Mouse (Mus musculus): ENCODE measurements at regions not wholly inside any gene's neighbourhood (a gene's known extent, or its start where the extent isn't known, plus 50 kb on each side); places are given as distances from the start of the nearest gene placed in this dataset.
"Not testable (repeated sequence)": the region's sequence is repeated elsewhere in the genome, so short reads cannot be mapped to it uniquely, and the experiment has no call there.

DNA sequence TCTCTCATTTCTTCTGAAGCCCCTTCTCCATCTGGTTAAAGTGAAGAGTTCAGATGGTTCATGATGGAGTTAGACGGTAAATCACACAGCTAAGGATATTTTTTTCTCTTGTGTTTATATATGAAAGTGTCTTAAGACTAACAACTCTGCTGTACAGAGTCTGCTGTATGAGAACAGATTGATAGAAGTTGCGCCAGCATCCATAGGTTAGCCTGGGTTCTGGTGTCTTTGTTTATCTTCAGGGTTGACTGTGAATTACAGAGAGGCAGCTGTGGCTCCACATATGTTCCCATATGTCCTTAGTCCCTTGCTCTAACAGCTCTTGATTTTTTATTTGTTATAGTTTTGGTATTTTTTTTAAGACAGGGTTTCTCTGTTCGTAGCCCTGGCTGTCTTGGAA, 334.9 kb upstream of the Api5 start:
- no peaks in the 10 kb centered on the region for H3K27me3 ChIP-seq
- DNase-seq (ENCODE audit: low read depth, low spot score), result no peak
- ChIA-PET POLR2A (no interaction called here), CTCF (no interaction called here)
- in situ Hi-C loops (cut with MboI; ENCODE audit: low pct_unique_long_range_greater_than_20kb), result no loop called here
- no peak for ATAC-seq
- no peak for TF ChIP-seq CTCF (IDR thresholded peaks at IDR 0.05)

DNA sequence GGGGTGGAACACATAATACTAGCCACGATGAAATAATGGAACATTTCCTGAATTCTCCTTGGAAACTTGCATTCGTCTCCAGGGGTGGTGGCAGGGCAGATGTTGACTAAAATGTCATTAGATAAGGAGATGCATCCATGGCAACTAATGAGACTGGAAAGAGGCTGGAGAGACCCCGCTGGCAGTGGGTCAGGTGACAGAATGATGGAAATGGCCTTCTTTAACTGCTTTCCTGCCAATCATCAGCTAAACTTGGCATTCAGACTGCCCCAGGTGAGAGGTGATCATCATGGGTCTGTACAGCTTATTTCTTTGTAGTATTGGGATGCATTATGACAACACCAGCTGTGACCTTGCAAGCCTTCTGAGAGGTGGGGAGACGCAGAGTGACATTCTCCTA, 334.3 kb upstream of the Api5 start:
- CTCF ChIA-PET, result no interaction called here
- in situ Hi-C loops (cut with MboI; ENCODE audit: low pct_unique_long_range_greater_than_20kb), result no loop called here
- ATAC-seq (no peak), DNase-seq (ENCODE audit: low read depth, low spot score) (no peak)
- no peaks in the 10 kb centered on the region for H3K27me3 ChIP-seq
- no peak for TF ChIP-seq CTCF (IDR thresholded peaks at IDR 0.05)
- POLR2A ChIA-PET, result no interaction called here

DNA sequence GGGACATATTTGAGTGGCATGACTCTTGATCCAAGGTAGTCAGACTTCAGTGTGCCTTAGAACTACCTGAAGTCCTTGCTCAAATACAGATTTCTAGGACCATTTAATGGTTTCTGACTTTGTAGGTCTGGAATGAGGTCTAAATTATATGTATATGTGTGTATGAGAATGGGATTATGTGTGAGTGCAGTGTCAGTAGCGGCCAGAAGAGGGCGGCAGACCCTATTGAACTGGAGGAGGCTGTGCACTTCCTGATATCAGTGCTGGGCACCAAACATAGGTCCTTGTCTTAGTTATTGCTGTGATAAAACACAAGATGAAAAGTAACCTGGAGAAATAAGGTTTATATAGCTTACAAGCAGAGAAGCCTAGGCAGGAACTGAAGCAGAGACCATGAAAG, 328.6 kb upstream of the Api5 start:
- H3K27me3 ChIP-seq, result no peaks in the 10 kb centered on the region
- ATAC-seq (no peak), DNase-seq (ENCODE audit: low read depth, low spot score) (no peak)
- CTCF ChIA-PET, result no interaction called here
- peak; percentile 26 for TF ChIP-seq CTCF (IDR thresholded peaks at IDR 0.05)
- POLR2A ChIA-PET, result no interaction called here
- in situ Hi-C loops (cut with MboI; ENCODE audit: low pct_unique_long_range_greater_than_20kb), result no loop called here

DNA sequence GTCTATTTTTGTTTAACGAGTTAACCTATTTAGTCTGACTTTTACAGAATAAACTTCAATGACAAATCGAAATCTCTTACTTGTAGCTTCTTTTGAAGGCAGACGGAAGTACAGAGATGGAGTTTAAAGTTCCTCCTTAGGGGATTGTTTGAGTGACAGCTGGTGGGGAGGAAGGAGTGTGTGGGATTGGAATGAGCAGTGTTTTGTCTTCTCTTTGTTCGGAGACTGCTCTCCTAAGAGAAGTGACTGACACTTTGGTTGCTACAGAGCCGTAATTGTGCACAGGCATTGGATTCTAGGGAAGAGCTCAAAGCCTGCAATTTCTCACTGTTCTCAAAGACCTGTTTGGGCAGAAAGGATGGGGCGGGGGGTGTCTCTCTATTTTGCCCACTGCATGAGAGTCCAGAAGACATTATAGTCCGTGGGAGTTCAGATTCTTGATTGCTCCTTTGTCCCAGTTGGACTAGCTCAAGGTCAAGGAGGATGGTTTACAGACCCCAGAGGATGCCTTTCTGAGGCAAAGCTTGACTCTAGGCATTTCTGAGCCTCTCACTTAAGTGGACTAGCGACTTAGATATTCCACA, 327.0 kb upstream of the Api5 start:
- ChIA-PET CTCF (interaction anchor here (1.2 kb wide), 1 partner anchor 15 kb away, joined by 3 read pairs; no protein-coding TSS in a partner anchor), POLR2A (no interaction called here)
- no peak for TF ChIP-seq CTCF (IDR thresholded peaks at IDR 0.05)
- in situ Hi-C loops (cut with MboI; ENCODE audit: low pct_unique_long_range_greater_than_20kb), result no loop called here
- no peak for DNase-seq (ENCODE audit: low read depth, low spot score)
- no peak for ATAC-seq
- no peaks in the 10 kb centered on the region for H3K27me3 ChIP-seq

DNA sequence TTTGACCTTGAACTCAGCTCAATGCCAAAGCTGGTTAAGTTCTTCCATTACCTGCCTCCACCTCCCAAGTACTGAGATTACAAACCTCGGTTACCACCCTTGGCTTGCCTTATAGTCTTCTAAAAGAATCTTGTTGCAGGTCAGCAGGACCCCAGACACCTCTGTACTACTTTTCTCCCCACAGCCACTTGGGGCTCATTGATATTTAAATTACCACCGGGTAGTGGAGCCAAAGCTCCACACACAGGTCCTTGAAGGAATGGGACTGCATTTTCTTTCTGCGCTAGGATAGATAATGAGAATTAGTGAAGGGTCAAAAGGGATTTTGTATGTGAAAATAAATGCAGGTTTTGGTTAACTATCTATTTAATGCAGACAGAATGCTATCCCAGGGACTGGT, 326.5 kb upstream of the Api5 start:
- in situ Hi-C loops (cut with MboI; ENCODE audit: low pct_unique_long_range_greater_than_20kb), result no loop called here
- TF ChIP-seq CTCF (IDR thresholded peaks at IDR 0.05), result no peak
- no peak for ATAC-seq
- ChIA-PET CTCF (interaction anchor here (1.2 kb wide), 1 partner anchor 14 kb away, joined by 3 read pairs; no protein-coding TSS in a partner anchor), POLR2A (no interaction called here)
- H3K27me3 ChIP-seq, result no peaks in the 10 kb centered on the region
- DNase-seq (ENCODE audit: low read depth, low spot score), result no peak

DNA sequence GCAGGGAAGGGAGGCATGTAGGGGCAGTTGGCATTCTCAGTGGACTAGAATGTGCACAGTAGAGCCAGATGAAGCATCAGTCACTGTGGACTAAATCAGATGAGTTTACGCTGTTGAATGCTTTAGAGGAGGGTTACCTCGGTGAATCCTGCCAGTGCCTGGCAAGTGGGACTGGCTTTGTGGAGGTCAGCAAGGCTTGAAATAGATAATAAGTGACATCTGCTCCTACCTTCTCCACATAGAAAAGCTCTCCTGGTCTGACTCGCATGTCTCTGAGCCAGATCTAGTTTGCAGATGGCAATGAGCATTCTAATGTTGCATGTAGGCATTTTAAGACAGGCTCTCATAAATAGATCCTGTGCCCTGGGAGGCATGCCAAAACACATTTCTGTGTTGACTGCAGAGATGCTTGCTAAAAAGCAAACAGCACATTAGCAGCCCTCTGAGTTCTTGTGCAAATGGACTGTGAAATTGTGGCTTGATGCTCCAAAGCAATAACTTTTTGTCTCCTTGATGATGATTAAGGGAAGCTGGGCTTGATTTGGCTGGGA, 310.3 kb upstream of the Api5 start:
- DNase-seq (ENCODE audit: low read depth, low spot score), result no peak
- ChIA-PET CTCF (no interaction called here), POLR2A (no interaction called here)

DNA sequence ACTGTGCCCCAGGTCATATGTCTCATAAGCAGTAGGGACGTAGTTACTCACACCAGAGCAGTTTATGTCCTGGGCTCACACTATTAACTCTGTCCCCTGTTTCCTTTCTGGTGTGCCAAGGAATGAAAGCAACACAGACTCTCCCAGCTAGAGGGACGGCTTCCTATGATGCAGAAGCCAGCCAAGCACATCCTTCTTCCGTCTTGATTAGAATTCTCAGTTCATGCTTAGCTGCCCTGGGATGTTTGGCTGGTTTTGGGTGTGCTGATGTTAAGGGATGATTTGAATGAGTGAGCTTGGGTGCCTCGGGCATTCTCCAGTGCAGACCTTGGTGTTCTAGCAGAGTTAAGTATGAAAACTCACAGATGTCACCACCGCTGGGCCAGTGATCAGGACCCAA, 291.9 kb upstream of the Api5 start:
- ChIA-PET POLR2A (no interaction called here), CTCF (no interaction called here)
- TF ChIP-seq CTCF (IDR thresholded peaks at IDR 0.05), result no peak
- H3K27me3 ChIP-seq, result no peaks in the 10 kb centered on the region
- in situ Hi-C loops (cut with MboI; ENCODE audit: low pct_unique_long_range_greater_than_20kb), result no loop called here
- ATAC-seq (no peak), DNase-seq (ENCODE audit: low read depth, low spot score) (no peak)

More for the DNA sequence above, 310.3 kb upstream of the Api5 start:
- no peak for ATAC-seq
- no peaks in the 10 kb centered on the region for H3K27me3 ChIP-seq
- in situ Hi-C loops (cut with MboI; ENCODE audit: low pct_unique_long_range_greater_than_20kb), result no loop called here
- TF ChIP-seq CTCF (IDR thresholded peaks at IDR 0.05), result no peak

DNA sequence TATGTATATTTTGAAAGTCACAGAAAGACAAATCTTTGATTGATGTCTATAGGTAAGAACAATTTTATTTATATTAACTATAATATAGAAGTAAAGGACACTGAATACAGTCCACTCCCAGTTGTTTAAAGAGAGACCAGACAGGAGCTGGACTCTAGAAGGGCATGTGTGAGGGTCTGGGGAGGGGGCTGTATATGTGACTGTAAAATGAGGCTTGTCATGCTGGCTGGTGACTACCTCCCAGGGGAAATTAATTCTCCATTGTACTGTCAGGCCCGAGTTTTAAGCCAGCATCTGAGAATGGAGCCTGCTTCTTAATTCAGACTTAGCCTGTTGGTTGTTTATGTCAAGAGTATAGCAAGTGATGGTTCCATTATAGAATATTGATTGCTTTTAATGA, 261.4 kb upstream of the Api5 start:
- no peaks in the 10 kb centered on the region for H3K27me3 ChIP-seq

DNA sequence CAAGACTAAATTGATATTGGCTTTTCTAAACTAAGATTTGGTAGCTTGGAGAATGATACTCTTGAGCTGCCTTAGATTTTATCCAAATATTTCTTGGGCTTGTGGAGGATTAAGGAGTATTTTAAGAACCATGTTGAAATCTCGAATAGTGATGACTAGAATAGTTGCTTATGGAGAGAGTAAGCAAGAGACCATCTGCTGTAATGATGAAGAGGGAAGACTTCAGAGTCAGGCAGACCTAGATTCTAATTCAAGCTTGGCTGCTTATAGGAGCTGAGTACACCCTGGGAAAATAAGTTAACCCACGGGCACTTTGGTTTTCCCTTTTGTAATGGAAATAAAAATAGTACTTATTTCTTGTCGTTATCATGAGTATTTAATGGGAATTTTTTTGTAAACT, 257.3 kb upstream of the Api5 start:
- ChIA-PET POLR2A (no interaction called here), CTCF (no interaction called here)
- no peak for ATAC-seq
- no peaks in the 10 kb centered on the region for H3K27me3 ChIP-seq
- DNase-seq (ENCODE audit: low read depth, low spot score), result no peak
- in situ Hi-C loops (cut with MboI; ENCODE audit: low pct_unique_long_range_greater_than_20kb), result no loop called here
- TF ChIP-seq CTCF (IDR thresholded peaks at IDR 0.05), result no peak

More for the DNA sequence above, 261.4 kb upstream of the Api5 start:
- no peak for DNase-seq (ENCODE audit: low read depth, low spot score)
- no peak for TF ChIP-seq CTCF (IDR thresholded peaks at IDR 0.05)
- ChIA-PET POLR2A (no interaction called here), CTCF (no interaction called here)
- no peak for ATAC-seq
- in situ Hi-C loops (cut with MboI; ENCODE audit: low pct_unique_long_range_greater_than_20kb), result no loop called here

DNA sequence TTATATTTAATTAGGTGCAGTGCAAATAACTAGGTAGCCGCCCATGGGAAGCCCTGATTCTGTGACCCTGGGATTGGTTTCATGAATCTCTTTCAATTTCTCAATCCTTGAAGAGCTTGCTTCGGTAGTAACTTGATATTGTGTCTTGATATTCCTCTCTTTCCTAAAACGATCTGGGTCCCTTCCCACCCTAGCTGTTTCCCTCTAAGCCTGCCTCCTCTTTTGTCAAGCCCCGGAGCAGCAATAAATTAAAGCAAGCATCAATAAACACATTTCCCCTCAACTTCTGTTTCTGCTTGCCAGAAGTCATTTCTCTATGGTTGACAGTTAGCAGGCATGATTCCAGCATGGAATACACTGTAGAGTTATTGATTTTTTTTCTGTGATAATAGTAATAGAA, 252.6 kb upstream of the Api5 start:
- no peak for TF ChIP-seq CTCF (IDR thresholded peaks at IDR 0.05)
- in situ Hi-C loops (cut with MboI; ENCODE audit: low pct_unique_long_range_greater_than_20kb), result no loop called here
- no peak for DNase-seq (ENCODE audit: low read depth, low spot score)
- ChIA-PET CTCF (no interaction called here), POLR2A (no interaction called here)
- no peaks in the 10 kb centered on the region for H3K27me3 ChIP-seq
- ATAC-seq, result no peak

DNA sequence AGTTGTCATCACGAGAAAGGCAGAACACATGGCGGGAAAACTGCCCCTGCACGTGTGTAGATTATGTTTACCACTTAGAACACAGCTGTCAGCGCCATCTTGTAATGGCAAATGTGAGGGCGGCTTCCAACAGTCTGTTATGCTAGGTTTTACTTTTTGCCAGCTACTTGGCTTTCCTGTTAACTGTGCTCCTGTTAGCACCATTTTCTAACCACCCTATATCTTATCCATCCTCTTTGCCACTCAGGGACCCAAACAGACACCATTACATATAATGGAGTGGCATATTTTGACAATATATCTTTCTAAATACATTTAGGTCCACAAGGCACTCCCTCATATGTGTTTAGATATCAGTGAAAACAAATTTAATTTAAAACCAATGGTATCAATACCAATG, 247.7 kb upstream of the Api5 start:
- DNase-seq (ENCODE audit: low read depth, low spot score); in situ Hi-C loops (cut with MboI; ENCODE audit: low pct_unique_long_range_greater_than_20kb); CTCF ChIA-PET; H3K27me3 ChIP-seq; POLR2A ChIA-PET; ATAC-seq: not testable (repeated sequence)

DNA sequence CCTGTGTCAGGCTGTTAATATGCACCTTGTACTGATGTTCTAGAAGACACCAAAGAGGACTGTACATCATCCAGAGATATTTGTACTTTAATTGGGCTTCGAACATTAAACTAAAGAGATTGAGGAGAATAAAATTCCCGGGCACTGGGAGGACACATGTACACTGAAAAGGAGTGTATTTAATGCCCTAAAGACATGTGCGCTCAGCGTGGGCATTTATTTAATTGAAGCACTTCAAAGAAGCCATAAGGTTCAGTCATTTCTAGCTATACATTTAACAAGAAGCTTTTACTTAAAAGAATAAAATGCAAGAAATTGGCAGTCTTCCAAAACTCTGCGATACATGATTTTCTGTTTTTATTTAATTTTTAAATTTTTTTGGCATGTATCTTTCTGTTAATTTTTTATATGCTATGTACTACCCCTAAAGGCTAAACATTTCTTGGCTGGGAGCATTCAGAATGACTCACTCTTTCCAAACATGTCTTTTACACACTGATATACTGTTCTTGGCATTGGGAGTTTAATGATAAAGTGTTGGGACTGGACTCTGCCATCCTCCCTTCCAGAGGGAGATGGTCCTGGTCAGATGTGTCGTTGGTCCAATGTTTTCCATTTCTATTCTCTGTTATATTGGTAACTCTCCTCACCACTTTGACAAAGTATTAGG, 242.3 kb upstream of the Api5 start:
- DNase-seq (ENCODE audit: low read depth, low spot score), result no peak
- TF ChIP-seq CTCF (IDR thresholded peaks at IDR 0.05), result no peak
- in situ Hi-C loops (cut with MboI; ENCODE audit: low pct_unique_long_range_greater_than_20kb), result no loop called here
- POLR2A ChIA-PET, result no interaction called here
- CTCF ChIA-PET, result no interaction called here
- H3K27me3 ChIP-seq, result no peaks in the 10 kb centered on the region
- ATAC-seq, result no peak
